Mouse (Mus musculus) forebrain, embryonic 16.5 days (tissue): Measurements from ENCODE around the gene Cdon. TPM values are rescaled to one million over a fixed set of nuclear protein-coding genes. Genes with fewer than 3 reads are reported as not detected.

ENCODE experiments used
- ATAC-seq: fragments of 200-750 bp; cut with Nextera tagmentation; 2 replicates; pipeline ENCODE4 v1.8.0; 2017; ENCODE audit warnings: mild to moderate bottlenecking, moderate library complexity
- H3K27ac ChIP-seq: fragments of 300-500 bp; sonication (generic); 2 replicates; pipeline ENCODE4 v1.5.1; 2014; ENCODE audit warnings: low read length, control low read depth
- H3K27me3 ChIP-seq: fragments of 300-500 bp; sonication (generic); replicated peaks from 2 replicates; pipeline ENCODE4 v1.6.1; 2014; ENCODE audit warnings: low read length; ENCODE audit not compliant: control insufficient read depth, insufficient read depth
- H3K36me3 ChIP-seq: fragments of 300-500 bp; sonication (generic); 2 replicates; pipeline ENCODE4 v1.6.1; 2014; ENCODE audit not compliant: control insufficient read depth, insufficient read depth
- H3K4me1 ChIP-seq: fragments of 300-500 bp; sonication (generic); replicated peaks from 2 replicates; pipeline ENCODE4 v1.6.1; 2014; ENCODE audit warnings: low read length; ENCODE audit not compliant: control insufficient read depth, insufficient read depth
- H3K4me2 ChIP-seq: fragments of 300-500 bp; sonication (generic); 2 replicates; pipeline ENCODE4 v1.6.1; 2014; ENCODE audit warnings: mild to moderate bottlenecking, low read length, control low read depth
- H3K4me3 ChIP-seq: fragments of 300-500 bp; sonication (generic); replicated peaks from 2 replicates; pipeline ENCODE4 v1.5.1; 2014; ENCODE audit warnings: mild to moderate bottlenecking, low read length, control low read depth
- H3K9ac ChIP-seq: fragments of 300-500 bp; sonication (generic); replicated peaks from 2 replicates; pipeline ENCODE4 v1.6.1; 2014; ENCODE audit warnings: low read depth, low read length, control low read depth
- H3K9me3 ChIP-seq: fragments of 300-500 bp; sonication (generic); 2 replicates; pipeline ENCODE4 v1.6.1; 2016; ENCODE audit warnings: low read length; ENCODE audit not compliant: control insufficient read depth
- WGBS: fragments of 180-500 bp; shearing (Covaris S2); extraction: QIAGEN DNeasy Blood & Tissue Kit; methylation state at CpG from one replicate; pipeline ENCODE4 v1.1.7; 2014; 5-methylcytosine and 5-hydroxymethylcytosine counted together
- polyA plus RNA-seq: library from polyadenylated mRNA; unstranded; fragments of >200 nt; fragmentation: Nextera tagmentation; extraction: Ambion mirVana; gene quantifications from 2 replicates; pipeline ENCODE4 v1.2.1, GENCODE M21; 2015

Gene Cdon
- polyA plus RNA-seq, 1 experiment from 2014 or later: 12.3 TPM

- no peak overlapping the region for H3K9ac ChIP-seq
- no peaks in the 10 kb centered on the region for H3K27me3 ChIP-seq
- WGBS: 85% methylated on average over 5 of the region's 5 CpGs
- no peak overlapping the region for H3K4me2 ChIP-seq
- 0 out of 2 replicates have a peak, but pooled peaks have one; percentile 7 for ATAC-seq
- H3K36me3 ChIP-seq: peaks cover 12% of the 10 kb centered on the region; the same call in 1 of the 2 replicates
- H3K4me3 ChIP-seq: no peak overlapping the region
- no peaks in the 10 kb centered on the region for H3K9me3 ChIP-seq
- peaks cover 12% of the 10 kb centered on the region for H3K4me1 ChIP-seq
- H3K27ac ChIP-seq: no peak overlapping the region
Measured at GRCm38 (mm10) chr9:35541024-35541423, 120.1 kb downstream of the Cdon start.

GRCm38 (mm10) chr9:35541488-35541887 lies 120.6 kb downstream of the Cdon start:
- peaks cover 12% of the 10 kb centered on the region; the same call in 1 of the 2 replicates for H3K36me3 ChIP-seq
- H3K9me3 ChIP-seq: no peaks in the 10 kb centered on the region
- no peak overlapping the region for H3K9ac ChIP-seq
- ATAC-seq: peak; percentile 80
- H3K27me3 ChIP-seq: no peaks in the 10 kb centered on the region
- no peak overlapping the region for H3K4me2 ChIP-seq
- peaks cover 12% of the 10 kb centered on the region for H3K4me1 ChIP-seq
- WGBS: 9% methylated on average over 6 of the region's 6 CpGs
- H3K27ac ChIP-seq: no peak overlapping the region
- no peak overlapping the region for H3K4me3 ChIP-seq

GRCm38 (mm10) chr9:35541941-35542340 lies 121.0 kb downstream of the Cdon start:
- Histone ChIP-seq H3K36me3 (peaks cover 12% of the 10 kb centered on the region; the same call in 1 of the 2 replicates), H3K9ac (no peak overlapping the region), H3K4me3 (no peak overlapping the region), H3K4me1 (peaks cover 12% of the 10 kb centered on the region), H3K9me3 (no peaks in the 10 kb centered on the region), H3K4me2 (no peak overlapping the region), H3K27ac (no peak overlapping the region), H3K27me3 (no peaks in the 10 kb centered on the region)
- ATAC-seq: no peak
- 79% methylated on average over 6 of the region's 6 CpGs for WGBS

- Histone ChIP-seq H3K4me1 (peaks cover 12% of the 10 kb centered on the region), H3K27me3 (no peaks in the 10 kb centered on the region), H3K36me3 (peaks cover 12% of the 10 kb centered on the region), H3K27ac (no peak overlapping the region), H3K4me3 (no peak overlapping the region), H3K9me3 (no peaks in the 10 kb centered on the region), H3K9ac (no peak overlapping the region), H3K4me2 (no peak overlapping the region)
- 89% methylated on average over 14 of the region's 14 CpGs for WGBS
- no peak for ATAC-seq
Measured at GRCm38 (mm10) chr9:35543099-35543860, 122.4 kb downstream of the Cdon start.

GRCm38 (mm10) chr9:35544666-35545065 lies 123.7 kb downstream of the Cdon start:
- WGBS: 89% methylated on average over 2 of the region's 2 CpGs
- Histone ChIP-seq H3K36me3 (peaks cover 12% of the 10 kb centered on the region), H3K27me3 (no peaks in the 10 kb centered on the region), H3K4me1 (no peaks in the 10 kb centered on the region), H3K27ac (no peak overlapping the region), H3K9ac (no peak overlapping the region), H3K9me3 (no peaks in the 10 kb centered on the region), H3K4me2 (no peak overlapping the region), H3K4me3 (no peak overlapping the region)
- no peak for ATAC-seq

GRCm38 (mm10) chr9:35545704-35546103 lies 124.8 kb downstream of the Cdon start:
- Histone ChIP-seq H3K4me3 (no peak overlapping the region), H3K36me3 (peaks cover 12% of the 10 kb centered on the region), H3K27me3 (no peaks in the 10 kb centered on the region), H3K9me3 (no peaks in the 10 kb centered on the region), H3K27ac (no peak overlapping the region), H3K4me2 (no peak overlapping the region), H3K9ac (no peak overlapping the region), H3K4me1 (no peaks in the 10 kb centered on the region)
- 74% methylated on average over 12 of the region's 12 CpGs for WGBS
- no peak for ATAC-seq

- Histone ChIP-seq H3K4me3 (no peak overlapping the region), H3K27me3 (no peaks in the 10 kb centered on the region), H3K9ac (no peak overlapping the region), H3K4me1 (no peaks in the 10 kb centered on the region), H3K4me2 (no peak overlapping the region), H3K9me3 (no peaks in the 10 kb centered on the region), H3K36me3 (peaks cover 10% of the 10 kb centered on the region), H3K27ac (no peak overlapping the region)
- 82% methylated on average over 9 of the region's 9 CpGs for WGBS
- ATAC-seq: no peak
Measured at GRCm38 (mm10) chr9:35546745-35547144, 125.8 kb downstream of the Cdon start.

GRCm38 (mm10) chr9:35548455-35548854 lies 127.5 kb downstream of the Cdon start:
- Histone ChIP-seq H3K4me2 (no peak overlapping the region), H3K4me1 (no peaks in the 10 kb centered on the region), H3K4me3 (no peak overlapping the region), H3K9me3 (no peaks in the 10 kb centered on the region), H3K27me3 (no peaks in the 10 kb centered on the region), H3K9ac (no peak overlapping the region), H3K36me3 (peaks cover 8% of the 10 kb centered on the region; the same call in 1 of the 2 replicates), H3K27ac (no peak overlapping the region)
- WGBS: 87% methylated on average over 9 of the region's 9 CpGs
- no peak for ATAC-seq

GRCm38 (mm10) chr9:35556494-35557102 lies 135.7 kb downstream of the Cdon start:
- Histone ChIP-seq H3K27me3 (peaks cover 2% of the 10 kb centered on the region; the same call in 1 of the 2 replicates), H3K9ac (no peak overlapping the region), H3K4me3 (no peak overlapping the region), H3K36me3 (peaks cover 6% of the 10 kb centered on the region; the same call in 1 of the 2 replicates), H3K4me1 (peaks cover 17% of the 10 kb centered on the region), H3K27ac (no peak overlapping the region), H3K4me2 (no peak overlapping the region), H3K9me3 (no peaks in the 10 kb centered on the region)
- ATAC-seq: no peak
- WGBS: 72% methylated on average over 12 of the region's 12 CpGs
